Mouse (Mus musculus) heart, postnatal 25 days (tissue): ENCODE data around the gene Commd9. TPM values are rescaled to one million over a fixed set of nuclear protein-coding genes. Genes with fewer than 3 reads are reported as not detected.

Experiments used
- DNase-seq: peaks from one replicate; pipeline ENCODE4 v3.0.0; 2022; ENCODE audit warnings: low spot score
- intact Hi-C: fragments of 180-260 bp; cut with DNase I; formaldehyde crosslinking; loops from one replicate; pipeline ENCODE4 v1.15.1; 2025
- total RNA-seq, 2 experiments: library from RNA; stranded (reverse); gene quantifications; 2 replicates each; pipeline ENCODE4 v1.2.3; 2021

The Commd9 gene
- total RNA-seq, 2 experiments from 2014 or later, result 26.9 to 29.3 TPM

GRCm38 (mm10) chr2:101907386-101908022 is 21.5 kb downstream of the Commd9 start:
- no peak for DNase-seq

GRCm38 (mm10) chr2:101908773-101909172 is 22.7 kb downstream of the Commd9 start:
- DNase-seq, result no peak
- intact Hi-C loops, result loop anchor here (5.0 to 10.0 kb wide), 3 partner anchors 129 to 386 kb away; no protein-coding TSS in a partner anchor

More at GRCm38 (mm10) chr2:101907386-101908022, 21.5 kb downstream of the Commd9 start:
- intact Hi-C loops, result loop anchor here (5.0 to 10.0 kb wide), 3 partner anchors 130 to 387 kb away; no protein-coding TSS in a partner anchor

DNA sequence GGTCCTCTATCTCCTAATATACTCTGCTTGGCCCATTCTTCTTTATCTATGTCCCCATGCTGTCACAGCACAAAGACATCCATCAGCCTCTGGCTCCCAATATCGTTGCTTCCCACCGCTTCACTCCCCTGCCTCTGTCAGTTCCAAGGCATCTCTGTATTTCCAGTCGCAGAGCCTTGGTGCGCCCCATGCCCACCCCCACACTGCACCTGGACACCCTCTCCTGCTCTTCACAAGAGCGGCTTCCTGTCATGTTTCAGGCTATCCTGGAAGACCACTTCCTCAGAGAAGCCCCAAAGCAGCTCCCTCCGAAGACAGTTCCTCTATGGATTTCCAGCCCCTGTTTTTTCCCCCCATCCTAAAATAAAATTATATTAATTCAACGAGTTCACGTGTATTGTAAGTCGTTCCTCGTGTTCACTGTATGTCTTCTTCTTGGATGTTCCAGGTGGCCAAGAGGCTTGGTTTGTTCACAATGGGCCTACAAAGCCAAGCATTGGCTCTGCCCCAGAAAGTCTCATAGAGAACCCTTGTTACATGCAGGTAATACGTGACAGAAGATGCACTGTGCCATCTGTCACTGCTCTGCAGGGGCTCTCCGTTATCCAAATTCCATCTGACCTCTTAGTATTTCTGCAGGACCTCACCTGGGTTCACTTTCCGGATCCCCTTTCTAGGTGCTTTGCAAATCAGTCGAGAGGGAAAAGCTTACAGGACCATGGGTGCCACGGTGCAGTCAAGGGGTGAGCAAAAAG is 23.5 kb downstream of the Commd9 start:
- intact Hi-C loops, result loop anchor here (5.0 to 10.0 kb wide), 3 partner anchors 128 to 385 kb away; no protein-coding TSS in a partner anchor
- no peak for DNase-seq

DNA sequence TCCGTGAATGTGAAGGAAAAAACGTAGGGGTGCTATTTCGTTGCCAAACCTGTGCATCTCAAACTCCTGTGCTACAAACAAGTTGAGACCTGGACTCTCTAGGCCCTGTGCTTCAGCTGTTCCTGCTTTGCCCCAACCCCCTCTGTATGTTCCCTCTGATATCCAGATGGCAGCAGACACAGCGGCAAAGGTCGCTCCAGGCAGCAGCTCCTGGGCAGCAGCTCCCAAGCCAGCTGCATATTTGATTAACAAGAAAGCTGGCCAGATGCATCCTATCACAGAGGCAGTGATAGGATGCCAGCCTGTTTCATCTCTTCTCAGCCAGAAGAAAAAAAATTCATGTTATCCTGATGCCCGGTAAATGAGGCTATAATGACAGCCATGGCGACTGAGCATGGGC is 32.5 kb downstream of the Commd9 start:
- intact Hi-C loops, result no loop called here
- no peak for DNase-seq

DNA sequence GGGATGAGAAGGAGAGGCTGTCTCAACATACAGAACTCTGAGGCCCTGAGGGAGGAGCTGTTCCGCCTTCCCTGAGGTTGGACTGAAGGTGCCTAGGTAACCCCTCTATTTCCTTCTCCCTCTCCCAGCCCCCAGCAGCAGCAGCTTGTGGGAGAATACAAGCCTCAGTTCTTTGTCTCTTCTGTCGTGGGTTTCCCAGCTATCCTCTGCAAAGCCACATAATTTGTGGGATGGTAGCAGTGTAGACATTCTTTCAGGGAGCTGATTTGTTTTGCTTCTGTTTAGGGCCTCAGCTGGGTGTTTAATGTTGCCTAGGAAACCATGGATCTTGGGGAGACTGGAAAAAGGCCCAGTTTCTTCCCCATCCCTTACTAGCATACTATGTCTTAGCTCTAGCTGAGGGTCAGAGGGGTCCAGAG is 34.1 kb downstream of the Commd9 start:
- no peak for DNase-seq
- intact Hi-C loops, result no loop called here

DNA sequence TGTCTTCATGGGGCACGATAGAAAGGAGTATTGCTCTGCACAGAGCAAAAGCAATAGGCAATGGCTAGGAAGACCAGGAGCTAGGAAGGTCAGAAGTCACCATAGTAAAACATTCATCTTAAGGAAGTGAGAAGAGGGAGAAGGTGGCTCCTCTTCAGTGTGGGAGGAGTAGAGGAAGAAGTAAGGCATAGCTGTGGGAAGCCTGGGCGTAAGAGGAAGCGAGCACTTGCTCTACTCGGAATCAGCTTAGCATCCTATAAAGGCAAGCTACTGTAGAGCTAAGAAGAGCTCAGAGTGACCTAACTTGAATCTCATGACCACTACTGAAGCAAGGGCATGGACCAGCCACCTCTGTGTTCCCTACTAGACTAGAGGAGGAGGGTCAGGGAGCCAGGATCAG is 36.3 kb downstream of the Commd9 start:
- no peak for DNase-seq
- intact Hi-C loops, result no loop called here

- DNase-seq, result no peak
- intact Hi-C loops, result no loop called here
Observed at GRCm38 (mm10) chr2:101923181-101923580, 37.1 kb downstream of the Commd9 start.

- no peak for DNase-seq
- intact Hi-C loops, result no loop called here
Observed at GRCm38 (mm10) chr2:101925183-101925582, 39.1 kb downstream of the Commd9 start.

- DNase-seq, result no peak
- intact Hi-C loops, result no loop called here
Observed at GRCm38 (mm10) chr2:101925591-101926188, 39.6 kb downstream of the Commd9 start.

DNA sequence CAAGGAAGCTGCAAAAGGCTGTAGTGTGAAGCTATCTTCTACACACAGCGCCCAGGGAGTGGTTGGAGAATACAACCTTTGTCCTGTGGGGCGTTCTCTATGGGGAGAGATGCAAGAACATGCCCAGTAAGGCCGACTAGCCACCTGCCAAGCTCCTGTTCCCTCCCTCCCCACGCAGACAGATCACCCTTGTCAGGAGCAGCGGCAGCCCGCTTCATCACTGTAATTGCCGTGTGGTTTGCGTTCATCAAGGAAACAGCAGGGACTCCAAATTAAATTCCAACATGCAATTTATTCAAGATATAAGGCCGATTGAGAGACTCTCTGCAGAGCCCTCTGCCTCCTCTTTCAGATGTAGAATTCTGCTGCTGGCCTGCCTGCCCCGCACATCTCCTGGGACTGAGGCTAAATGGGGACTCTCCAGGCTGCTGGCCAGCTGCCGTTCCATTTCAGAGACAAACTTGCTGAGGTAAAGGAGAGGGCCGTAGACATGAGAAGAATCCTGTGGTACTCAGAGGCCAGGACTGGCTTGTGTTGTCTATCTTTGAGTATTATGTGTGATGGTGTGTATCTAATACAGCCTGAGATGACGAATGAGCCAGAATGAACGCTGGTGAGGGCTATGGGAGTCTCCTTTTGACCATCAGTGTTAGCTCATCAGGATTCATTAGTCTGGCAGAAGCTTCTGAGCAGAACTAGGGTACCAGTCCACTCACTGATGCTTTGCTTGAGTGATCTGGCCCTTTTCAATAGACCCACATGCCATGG is 46.3 kb downstream of the Commd9 start:
- no peak for DNase-seq
- intact Hi-C loops, result no loop called here

DNA sequence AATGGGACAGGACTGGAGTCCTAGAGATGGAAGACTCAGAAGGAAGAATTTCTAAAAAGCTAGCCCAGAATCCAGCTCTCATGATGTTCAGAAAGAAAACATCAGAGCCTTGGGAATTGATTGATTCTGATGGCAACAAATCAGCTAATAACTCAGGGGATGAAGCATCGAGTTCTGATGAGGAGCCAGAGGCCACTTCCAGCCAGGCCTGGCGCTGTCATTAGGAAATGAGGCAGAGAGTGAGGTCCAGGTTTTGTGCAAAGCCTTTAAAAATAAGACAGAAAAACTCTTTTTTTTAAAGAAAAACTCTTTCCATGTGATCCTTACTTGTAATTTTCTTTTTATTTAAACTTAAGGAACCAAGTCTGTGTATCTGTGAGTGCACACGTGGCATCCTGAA is 47.3 kb downstream of the Commd9 start:
- no peak for DNase-seq
- intact Hi-C loops, result no loop called here

- no peak for DNase-seq
- intact Hi-C loops, result no loop called here
Observed at GRCm38 (mm10) chr2:101935006-101935405, 49.0 kb downstream of the Commd9 start.

GRCm38 (mm10) chr2:101950716-101951520 is 64.9 kb downstream of the Commd9 start:
- intact Hi-C loops, result no loop called here
- no peak for DNase-seq

Other genes with a start within 250 kb of the Commd9 start
- gene Rag1, start 236.7 kb upstream of the Commd9 start, total RNA-seq, result not detected
- 10 to 100 TPM; 80.0 to 90.7 TPM for gene B230118H07Rik, start 236.7 kb upstream of the Commd9 start, total RNA-seq
- gene Traf6, start 207.8 kb upstream of the Commd9 start, total RNA-seq, result 1 to 10 TPM; 8.9 to 9.3 TPM
- 1 to 10 TPM in 1 of 2 experiments, under 1 TPM in 1; 0.64 to 2.5 TPM for gene Prr5l, start 3.2 kb upstream of the Commd9 start, total RNA-seq